Mouse (Mus musculus): ENCODE data around the gene Skida1. TPM values are rescaled to one million over a fixed set of nuclear protein-coding genes. Genes with fewer than 3 reads are reported as not detected.

The Skida1 gene
- polyA plus RNA-seq, 1 experiment from 2014 or later = 0.37 TPM

- Histone ChIP-seq H3K9ac (peak overlapping the region; percentile 99), H3K4me2 (peak overlapping the region; percentile 80), H3K27me3 (no peaks in the 10 kb centered on the region), H3K4me3 (replicated peaks) (peak overlapping the region; percentile 93), H3K9me3 (replicated peaks) (no peaks in the 10 kb centered on the region), H3K27ac (replicated peaks) (peak overlapping the region; percentile 99), H3K36me3 (replicated peaks) (peaks cover 18% of the 10 kb centered on the region), H3K4me1 (replicated peaks) (peaks cover 27% of the 10 kb centered on the region)
- ATAC-seq (ENCODE audit: insufficient read depth) = peak; percentile 92
- 0% methylated on average over 51 of the region's 58 CpGs for WGBS (ENCODE audit: insufficient replicate concordance)
Measured at GRCm38 (mm10) chr2:18064356-18064858, 15.6 kb upstream of the Skida1 start.

- no peaks in the 10 kb centered on the region for H3K27me3 ChIP-seq
- peaks cover 32% of the 10 kb centered on the region for H3K4me1 ChIP-seq (replicated peaks)
- H3K27ac ChIP-seq (replicated peaks) = peak overlapping the region; percentile 99
- H3K9ac ChIP-seq = peak overlapping the region; percentile 99
- H3K36me3 ChIP-seq (replicated peaks) = peaks cover 18% of the 10 kb centered on the region
- H3K4me2 ChIP-seq = peak overlapping the region; percentile 80
- H3K4me3 ChIP-seq (replicated peaks) = peak overlapping the region; percentile 93
- H3K9me3 ChIP-seq (replicated peaks) = no peaks in the 10 kb centered on the region
- peak; percentile 30 for ATAC-seq (ENCODE audit: insufficient read depth)
- WGBS (ENCODE audit: insufficient replicate concordance) = under 1% methylated on average over 18 of the region's 18 CpGs
Measured at GRCm38 (mm10) chr2:18063763-18064251, 15.0 kb upstream of the Skida1 start.

GRCm38 (mm10) chr2:18060396-18060795 is 11.5 kb upstream of the Skida1 start:
- no peaks in the 10 kb centered on the region for H3K27me3 ChIP-seq
- H3K9ac ChIP-seq = no peak overlapping the region
- no peak for ATAC-seq (ENCODE audit: insufficient read depth)
- WGBS (ENCODE audit: insufficient replicate concordance) = 71% methylated on average over 1 of the region's 1 CpGs
- H3K4me1 ChIP-seq (replicated peaks) = peaks cover 22% of the 10 kb centered on the region
- H3K4me3 ChIP-seq (replicated peaks) = no peak overlapping the region
- no peak overlapping the region for H3K4me2 ChIP-seq
- no peaks in the 10 kb centered on the region for H3K36me3 ChIP-seq (replicated peaks)
- no peak overlapping the region for H3K27ac ChIP-seq (replicated peaks)
- no peaks in the 10 kb centered on the region for H3K9me3 ChIP-seq (replicated peaks)

GRCm38 (mm10) chr2:18059891-18060290 is 11.0 kb upstream of the Skida1 start:
- H3K9me3 ChIP-seq (replicated peaks) = no peaks in the 10 kb centered on the region
- ATAC-seq (ENCODE audit: insufficient read depth) = no peak
- H3K9ac ChIP-seq = no peak overlapping the region
- no peak overlapping the region for H3K4me3 ChIP-seq (replicated peaks)
- no peaks in the 10 kb centered on the region for H3K36me3 ChIP-seq (replicated peaks)
- H3K4me2 ChIP-seq = no peak overlapping the region
- 38% methylated on average over 1 of the region's 1 CpGs for WGBS (ENCODE audit: insufficient replicate concordance)
- peaks cover 26% of the 10 kb centered on the region for H3K4me1 ChIP-seq (replicated peaks)
- peaks cover 4% of the 10 kb centered on the region; the same call in 1 of the 2 replicates for H3K27me3 ChIP-seq
- H3K27ac ChIP-seq (replicated peaks) = no peak overlapping the region

- no peak for ATAC-seq (ENCODE audit: insufficient read depth)
- Histone ChIP-seq H3K4me2 (no peak overlapping the region), H3K27me3 (peaks cover 6% of the 10 kb centered on the region), H3K27ac (replicated peaks) (no peak overlapping the region), H3K36me3 (replicated peaks) (no peaks in the 10 kb centered on the region), H3K4me1 (replicated peaks) (peaks cover 26% of the 10 kb centered on the region), H3K9me3 (replicated peaks) (no peaks in the 10 kb centered on the region), H3K4me3 (replicated peaks) (no peak overlapping the region), H3K9ac (no peak overlapping the region)
- WGBS (ENCODE audit: insufficient replicate concordance) = 31% methylated on average over 2 of the region's 2 CpGs
Measured at GRCm38 (mm10) chr2:18059063-18059462, 10.2 kb upstream of the Skida1 start.

- Histone ChIP-seq H3K4me2 (peak overlapping the region; percentile 91), H3K4me3 (replicated peaks) (peak overlapping the region; percentile 80), H3K9me3 (replicated peaks) (no peaks in the 10 kb centered on the region), H3K4me1 (replicated peaks) (peaks cover 26% of the 10 kb centered on the region), H3K9ac (peak overlapping the region; percentile 87), H3K27me3 (peaks cover 14% of the 10 kb centered on the region), H3K27ac (replicated peaks) (peak overlapping the region; percentile 98), H3K36me3 (replicated peaks) (no peaks in the 10 kb centered on the region)
- 30% methylated on average over 9 of the region's 9 CpGs for WGBS (ENCODE audit: insufficient replicate concordance)
- ATAC-seq (ENCODE audit: insufficient read depth) = no peak
Measured at GRCm38 (mm10) chr2:18058146-18058708, 9.4 kb upstream of the Skida1 start.

- Histone ChIP-seq H3K27ac (replicated peaks) (peak overlapping the region; percentile 98), H3K9ac (peak overlapping the region; percentile 87), H3K27me3 (peaks cover 17% of the 10 kb centered on the region), H3K9me3 (replicated peaks) (no peaks in the 10 kb centered on the region), H3K4me2 (peak overlapping the region; percentile 91), H3K4me3 (replicated peaks) (peak overlapping the region; percentile 80), H3K36me3 (replicated peaks) (no peaks in the 10 kb centered on the region), H3K4me1 (replicated peaks) (peaks cover 26% of the 10 kb centered on the region)
- no peak; the same call in 1 of the 2 replicates for ATAC-seq (ENCODE audit: insufficient read depth)
- under 1% methylated on average over 48 of the region's 48 CpGs for WGBS (ENCODE audit: insufficient replicate concordance)
Measured at GRCm38 (mm10) chr2:18057336-18058145, 8.7 kb upstream of the Skida1 start.

GRCm38 (mm10) chr2:18056786-18057255 is 8.0 kb upstream of the Skida1 start:
- Histone ChIP-seq H3K9me3 (replicated peaks) (no peaks in the 10 kb centered on the region), H3K27me3 (peaks cover 23% of the 10 kb centered on the region), H3K9ac (peak overlapping the region; percentile 87), H3K36me3 (replicated peaks) (no peaks in the 10 kb centered on the region), H3K4me1 (replicated peaks) (peaks cover 26% of the 10 kb centered on the region), H3K4me3 (replicated peaks) (peak overlapping the region; percentile 80), H3K27ac (replicated peaks) (peak overlapping the region; percentile 98), H3K4me2 (peak overlapping the region; percentile 91)
- WGBS (ENCODE audit: insufficient replicate concordance) = under 1% methylated on average over 42 of the region's 50 CpGs
- peak; percentile 96 for ATAC-seq (ENCODE audit: insufficient read depth)

- peak overlapping the region; percentile 91 for H3K4me2 ChIP-seq
- H3K4me3 ChIP-seq (replicated peaks) = peak overlapping the region; percentile 80
- H3K27ac ChIP-seq (replicated peaks) = peak overlapping the region; percentile 98
- H3K27me3 ChIP-seq = peaks cover 29% of the 10 kb centered on the region
- peak overlapping the region; percentile 87 for H3K9ac ChIP-seq
- H3K36me3 ChIP-seq (replicated peaks) = no peaks in the 10 kb centered on the region
- WGBS (ENCODE audit: insufficient replicate concordance) = under 1% methylated on average over 66 of the region's 66 CpGs
- no peaks in the 10 kb centered on the region for H3K9me3 ChIP-seq (replicated peaks)
- peaks cover 26% of the 10 kb centered on the region for H3K4me1 ChIP-seq (replicated peaks)
- ATAC-seq (ENCODE audit: insufficient read depth) = peak; percentile 35
Measured at GRCm38 (mm10) chr2:18055929-18056785, 7.3 kb upstream of the Skida1 start.

GRCm38 (mm10) chr2:18055016-18055928 is 6.4 kb upstream of the Skida1 start, which contains the start of gene Mllt10:
Gene Mllt10 (plus strand): TSS chr2:18055237.
- Histone ChIP-seq H3K9me3 (replicated peaks) (no peaks in the 10 kb centered on the region), H3K4me1 (replicated peaks) (peaks cover 26% of the 10 kb centered on the region), H3K4me2 (peak within 1 kb of the TSS; percentile 91), H3K27ac (replicated peaks) (peak within 1 kb of the TSS; percentile 98), H3K27me3 (peaks cover 38% of the 10 kb centered on the region), H3K9ac (peak within 1 kb of the TSS; percentile 87), H3K4me3 (replicated peaks) (peak within 1 kb of the TSS; percentile 80), H3K36me3 (replicated peaks) (no peaks in the 10 kb centered on the region)
- no peak for ATAC-seq (ENCODE audit: insufficient read depth)
- 4% methylated on average over 20 of the region's 20 CpGs for WGBS (ENCODE audit: insufficient replicate concordance)

Data from liver, embryonic 15.5 days (tissue).